Comparison of ENCODE assay signal across 8 mouse cellular contexts in the genomic region with DNA sequence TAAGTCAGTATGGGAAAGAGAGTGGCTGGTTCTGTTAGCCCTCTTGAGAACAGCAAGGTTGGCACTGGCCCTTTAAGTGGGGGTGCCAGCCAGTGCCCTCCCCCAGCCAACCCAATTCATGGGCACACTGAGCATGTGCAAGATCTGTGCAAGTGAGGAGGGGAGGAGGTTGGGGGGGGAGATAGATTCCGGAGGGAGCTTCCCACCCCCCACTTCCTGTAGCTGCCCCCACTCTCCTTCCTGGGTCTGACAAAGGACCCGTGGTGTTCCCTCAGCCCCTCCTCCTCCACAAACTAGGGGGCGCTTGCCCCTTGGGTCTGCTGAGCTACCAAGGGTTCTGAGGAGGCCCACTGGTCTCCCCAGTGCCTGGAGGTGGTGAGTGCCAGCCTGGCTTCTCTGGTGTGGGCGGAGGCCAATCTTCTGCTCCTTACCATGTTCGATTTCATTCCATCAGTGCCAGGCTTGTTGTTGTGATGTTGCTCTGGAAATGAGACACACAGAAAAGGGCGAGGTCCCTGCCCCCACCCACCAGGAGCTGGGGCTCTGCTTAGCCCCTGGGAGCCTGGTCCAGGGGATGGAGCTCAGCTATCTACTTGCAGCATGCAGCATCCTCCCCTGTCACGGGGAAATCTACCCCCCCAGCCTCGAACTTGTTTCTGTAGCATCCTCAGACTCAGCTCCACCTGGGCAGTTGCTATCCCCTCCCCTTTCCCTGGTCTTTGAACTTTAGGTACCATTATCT. TPM values are rescaled to one million over a fixed set of nuclear protein-coding genes. Genes with fewer than 3 reads are reported as not detected.
A peak's percentile ranks its signal among the peaks of the same experiment; 100 is the strongest.
DNase-seq lines count a peak whose midpoint lies in the region; ATAC-seq and TF ChIP-seq lines count a peak whose summit lies in the region.

No protein-coding gene starts in this region.

- H3K36me3 ChIP-seq in heart, embryonic 14.5 days (ENCODE audit: control insufficient read depth, insufficient read depth, low read length): peaks cover 14% of the 10 kb centered on the region
- H3K36me3 ChIP-seq in kidney, embryonic 16.5 days (ENCODE audit: insufficient read depth, low read length): peaks cover 12% of the 10 kb centered on the region; the same call in 1 of the 2 replicates
- peaks cover 21% of the 10 kb centered on the region for H3K36me3 ChIP-seq in limb, embryonic 14.5 days (ENCODE audit: control insufficient read depth, insufficient read depth, low read length)
- peaks cover 21% of the 10 kb centered on the region for H3K36me3 ChIP-seq in midbrain, embryonic 13.5 days

- H3K4me2 ChIP-seq in heart, embryonic 14.5 days (ENCODE audit: low read length): peak overlapping the region; percentile 54
- H3K4me2 ChIP-seq in kidney, embryonic 16.5 days (replicated peaks; ENCODE audit: low read depth, low read length): peak overlapping the region; percentile 51
- peak overlapping the region; percentile 48 for H3K4me2 ChIP-seq in limb, embryonic 14.5 days (replicated peaks; ENCODE audit: low read depth, low read length, severe bottlenecking)
- H3K4me2 ChIP-seq in midbrain, embryonic 13.5 days (replicated peaks): peak overlapping the region; percentile 49

- 32% methylated on average over 8 of the region's 8 CpGs for WGBS in heart, embryonic 14.5 days
- WGBS in kidney, embryonic 16.5 days: 20% methylated on average over 8 of the region's 8 CpGs
- WGBS in limb, embryonic 14.5 days: 21% methylated on average over 8 of the region's 8 CpGs
- 33% methylated on average over 8 of the region's 8 CpGs for WGBS in midbrain, embryonic 13.5 days

- peak; percentile 33 for DNase-seq in 3T3-L1 (ENCODE audit: low read depth, low spot score)
- peak; percentile 43 to 47 for DNase-seq in adrenal gland, adult 18-20 months (ENCODE audit: low spot score in 2 of 2)
- peak; percentile 35 for DNase-seq in embryo, embryonic 9.5 days (ENCODE audit: extremely low spot score)
- DNase-seq in limb, embryonic 14.5 days (ENCODE audit: low spot score): peak; percentile 64
- DNase-seq in telencephalon, adult 2 months (ENCODE audit: low read depth, low spot score): peak; percentile 94

- peak; percentile 55 for ATAC-seq in heart, embryonic 14.5 days (ENCODE audit: insufficient number of reproducible peaks, insufficient read depth, low FRiP score, low read depth)
- peak; percentile 81 for ATAC-seq in kidney, embryonic 16.5 days (ENCODE audit: low FRiP score, low TSS enrichment)
- ATAC-seq in limb, embryonic 14.5 days (ENCODE audit: low FRiP score, low read depth): peak; percentile 76
- peak; percentile 86 for ATAC-seq in midbrain, embryonic 13.5 days

- H3K27me3 ChIP-seq in heart, embryonic 14.5 days (ENCODE audit: control insufficient read depth, insufficient read depth, low read length): no peaks in the 10 kb centered on the region
- no peaks in the 10 kb centered on the region for H3K27me3 ChIP-seq in kidney, embryonic 16.5 days (ENCODE audit: insufficient read depth, low read length)
- no peaks in the 10 kb centered on the region for H3K27me3 ChIP-seq in limb, embryonic 14.5 days (ENCODE audit: control insufficient read depth, insufficient read depth, low read length)
- no peaks in the 10 kb centered on the region for H3K27me3 ChIP-seq in midbrain, embryonic 13.5 days

- peak overlapping the region; percentile 62 for H3K9ac ChIP-seq in heart, embryonic 14.5 days (ENCODE audit: low read length)
- peak overlapping the region; percentile 57 for H3K9ac ChIP-seq in kidney, embryonic 16.5 days (replicated peaks; ENCODE audit: low read length)
- peak overlapping the region; percentile 28 for H3K9ac ChIP-seq in limb, embryonic 14.5 days (ENCODE audit: low read depth, low read length, severe bottlenecking)
- H3K9ac ChIP-seq in midbrain, embryonic 13.5 days (replicated peaks): peak overlapping the region; percentile 61

- 0 out of 2 replicates have a peak, but pooled peaks have one; percentile 22 for TF ChIP-seq POLR2A in limb, embryonic 14.5 days (IDR thresholded peaks at IDR 0.05; ENCODE audit: borderline replicate concordance, extremely low read depth, insufficient read depth, insufficient read length)

- H3K4me1 ChIP-seq in heart, embryonic 14.5 days (ENCODE audit: control insufficient read depth in 2 of 2, insufficient read depth in 2 of 2, low read length in 2 of 2): peaks cover 35 to 41% of the 10 kb centered on the region in 2 experiments
- peaks cover 44% of the 10 kb centered on the region for H3K4me1 ChIP-seq in kidney, embryonic 16.5 days (ENCODE audit: insufficient read depth, low read length)
- peaks cover 28% of the 10 kb centered on the region for H3K4me1 ChIP-seq in limb, embryonic 14.5 days (ENCODE audit: control insufficient read depth, insufficient read depth, low read length)
- peaks cover 24% of the 10 kb centered on the region for H3K4me1 ChIP-seq in midbrain, embryonic 13.5 days (replicated peaks)

- H3K27ac ChIP-seq in heart, embryonic 14.5 days (replicated peaks in 1 of 2; ENCODE audit: control insufficient read depth in 1 of 2, insufficient read depth in 1 of 2, low read depth in 2 of 2, low read length in 2 of 2): peak overlapping the region; percentile 77 to 82
- H3K27ac ChIP-seq in kidney, embryonic 16.5 days (ENCODE audit: low read length): peak overlapping the region; percentile 88
- H3K27ac ChIP-seq in limb, embryonic 14.5 days (replicated peaks; ENCODE audit: low read depth, low read length): peak overlapping the region; percentile 67
- H3K27ac ChIP-seq in midbrain, embryonic 13.5 days: peak overlapping the region; percentile 80

- peak overlapping the region; percentile 12 to 19 for H3K4me3 ChIP-seq in heart, embryonic 14.5 days (ENCODE audit: control insufficient read depth in 1 of 2, insufficient read depth in 1 of 2, low read depth in 1 of 2, low read length in 2 of 2)
- H3K4me3 ChIP-seq in kidney, embryonic 16.5 days (ENCODE audit: low read length): peak overlapping the region; percentile 32
- H3K4me3 ChIP-seq in limb, embryonic 14.5 days (replicated peaks; ENCODE audit: low read length): peak overlapping the region; percentile 20
- peak overlapping the region; percentile 27 for H3K4me3 ChIP-seq in midbrain, embryonic 13.5 days (replicated peaks)

- no peaks in the 10 kb centered on the region for H3K9me3 ChIP-seq in heart, embryonic 14.5 days (ENCODE audit: control insufficient read depth, low read length)
- H3K9me3 ChIP-seq in kidney, embryonic 16.5 days (ENCODE audit: low read length): no peaks in the 10 kb centered on the region
- H3K9me3 ChIP-seq in limb, embryonic 14.5 days (ENCODE audit: control insufficient read depth, low read length): no peaks in the 10 kb centered on the region
- no peaks in the 10 kb centered on the region for H3K9me3 ChIP-seq in midbrain, embryonic 13.5 days

RNA-seq across cellular contexts. Expression of a gene that starts 10.4 kb away (rescaled TPM):
- 1 to 10 TPM; 2.8 to 5.6 TPM for total RNA-seq in adrenal gland, adult 18-20 months (2021)
- polyA plus RNA-seq in heart, embryonic 14.5 days (2014; fragmentation: Nextera tagmentation; extraction: Ambion mirVana): 4.1 and 4.6 TPM in 2 replicates
- 11.3 and 11.8 TPM in 2 replicates for polyA plus RNA-seq in kidney, embryonic 16.5 days (2015; fragmentation: Nextera tagmentation; extraction: Ambion mirVana)
- 9.4 and 10.8 TPM in 2 replicates for polyA plus RNA-seq in limb, embryonic 14.5 days (2012; rRNA removed)
- polyA plus RNA-seq in limb, embryonic 14.5 days (2014; fragmentation: Nextera tagmentation; extraction: Ambion mirVana): 8.6 and 11.1 TPM in 2 replicates
- 18.8 and 20.0 TPM in 2 replicates for polyA plus RNA-seq in midbrain, embryonic 13.5 days (2015; fragmentation: Nextera tagmentation; extraction: Ambion mirVana)

RNA-seq across cellular contexts. Expression of a gene that starts 26.6 kb away (rescaled TPM):
- 10 to 100 TPM; 71.1 to 83.3 TPM for total RNA-seq in adrenal gland, adult 18-20 months (2021)
- 3.4 and 3.7 TPM in 2 replicates for polyA plus RNA-seq in heart, embryonic 14.5 days (2014; fragmentation: Nextera tagmentation; extraction: Ambion mirVana)
- 5.5 and 6.6 TPM in 2 replicates for polyA plus RNA-seq in kidney, embryonic 16.5 days (2015; fragmentation: Nextera tagmentation; extraction: Ambion mirVana)
- polyA plus RNA-seq in limb, embryonic 14.5 days (2012; rRNA removed): 17.7 and 21.1 TPM in 2 replicates
- polyA plus RNA-seq in limb, embryonic 14.5 days (2014; fragmentation: Nextera tagmentation; extraction: Ambion mirVana): 7.5 and 8.4 TPM in 2 replicates
- polyA plus RNA-seq in midbrain, embryonic 13.5 days (2015; fragmentation: Nextera tagmentation; extraction: Ambion mirVana): 3.5 and 3.9 TPM in 2 replicates

RNA-seq across cellular contexts. Expression of a gene that starts 28.3 kb away (rescaled TPM):
- 10 to 100 TPM; 19.8 to 20.9 TPM for total RNA-seq in adrenal gland, adult 18-20 months (2021)
- polyA plus RNA-seq in heart, embryonic 14.5 days (2014; fragmentation: Nextera tagmentation; extraction: Ambion mirVana): 2.3 and 2.9 TPM in 2 replicates
- polyA plus RNA-seq in kidney, embryonic 16.5 days (2015; fragmentation: Nextera tagmentation; extraction: Ambion mirVana): 2.4 and 3.4 TPM in 2 replicates
- 3.7 and 3.8 TPM in 2 replicates for polyA plus RNA-seq in limb, embryonic 14.5 days (2012; rRNA removed)
- 2.5 and 2.6 TPM in 2 replicates for polyA plus RNA-seq in limb, embryonic 14.5 days (2014; fragmentation: Nextera tagmentation; extraction: Ambion mirVana)
- polyA plus RNA-seq in midbrain, embryonic 13.5 days (2015; fragmentation: Nextera tagmentation; extraction: Ambion mirVana): 1.7 and 3.7 TPM in 2 replicates

RNA-seq across cellular contexts. Expression of a gene that starts 41.1 kb away (rescaled TPM):
- 100 to 1,000 TPM; 116 to 169 TPM for total RNA-seq in adrenal gland, adult 18-20 months (2021)
- 13.3 TPM in 2 replicates for polyA plus RNA-seq in heart, embryonic 14.5 days (2014; fragmentation: Nextera tagmentation; extraction: Ambion mirVana)
- polyA plus RNA-seq in kidney, embryonic 16.5 days (2015; fragmentation: Nextera tagmentation; extraction: Ambion mirVana): 28.7 and 29.9 TPM in 2 replicates
- polyA plus RNA-seq in limb, embryonic 14.5 days (2012; rRNA removed): 11.2 and 14.2 TPM in 2 replicates
- polyA plus RNA-seq in limb, embryonic 14.5 days (2014; fragmentation: Nextera tagmentation; extraction: Ambion mirVana): 20.2 and 25.2 TPM in 2 replicates
- 6.5 and 7.8 TPM in 2 replicates for polyA plus RNA-seq in midbrain, embryonic 13.5 days (2015; fragmentation: Nextera tagmentation; extraction: Ambion mirVana)

RNA-seq across cellular contexts. Expression of a gene that starts 41.2 kb away (rescaled TPM):
- total RNA-seq in adrenal gland, adult 18-20 months (2021): 10 to 100 TPM in 1 of 2 experiments, 1 to 10 TPM in 1; 6.6 to 12.0 TPM
- polyA plus RNA-seq in heart, embryonic 14.5 days (2014; fragmentation: Nextera tagmentation; extraction: Ambion mirVana): 6.9 and 7.4 TPM in 2 replicates
- 8.2 and 8.7 TPM in 2 replicates for polyA plus RNA-seq in kidney, embryonic 16.5 days (2015; fragmentation: Nextera tagmentation; extraction: Ambion mirVana)
- polyA plus RNA-seq in limb, embryonic 14.5 days (2012; rRNA removed): 10.3 and 13.2 TPM in 2 replicates
- 3.8 and 4.9 TPM in 2 replicates for polyA plus RNA-seq in limb, embryonic 14.5 days (2014; fragmentation: Nextera tagmentation; extraction: Ambion mirVana)
- polyA plus RNA-seq in midbrain, embryonic 13.5 days (2015; fragmentation: Nextera tagmentation; extraction: Ambion mirVana): 0.99 and 1.1 TPM in 2 replicates

Comparison
In these comparisons a context has a peak if more than half of its experiments do, and no peak if none do; other contexts are left out.
1. Peak in every context shown above with its lines: DNase-seq, ATAC-seq, H3K4me3 ChIP-seq and H3K27ac ChIP-seq.
2. DNase-seq: peak in every context shown above with its lines; median percentile 94 in telencephalon, adult 2 months; 64 in limb, embryonic 14.5 days; 45 in adrenal gland, adult 18-20 months; 35 in embryo, embryonic 9.5 days; 33 in 3T3-L1.